Mouse (Mus musculus) yolk sac, embryonic 10.5 days (tissue): ENCODE measurements at regions not wholly inside any gene's neighbourhood (a gene's known extent, or its start where the extent isn't known, plus 50 kb on each side); places are given as distances from the start of the nearest gene placed in this dataset.
A peak's percentile ranks its signal among the peaks of the same experiment; 100 is the strongest.

Experiments used
- DNase-seq: peaks from one replicate; pipeline ENCODE4 v3.0.0-alpha.2; 2017; ENCODE audit warnings: low spot score

DNA sequence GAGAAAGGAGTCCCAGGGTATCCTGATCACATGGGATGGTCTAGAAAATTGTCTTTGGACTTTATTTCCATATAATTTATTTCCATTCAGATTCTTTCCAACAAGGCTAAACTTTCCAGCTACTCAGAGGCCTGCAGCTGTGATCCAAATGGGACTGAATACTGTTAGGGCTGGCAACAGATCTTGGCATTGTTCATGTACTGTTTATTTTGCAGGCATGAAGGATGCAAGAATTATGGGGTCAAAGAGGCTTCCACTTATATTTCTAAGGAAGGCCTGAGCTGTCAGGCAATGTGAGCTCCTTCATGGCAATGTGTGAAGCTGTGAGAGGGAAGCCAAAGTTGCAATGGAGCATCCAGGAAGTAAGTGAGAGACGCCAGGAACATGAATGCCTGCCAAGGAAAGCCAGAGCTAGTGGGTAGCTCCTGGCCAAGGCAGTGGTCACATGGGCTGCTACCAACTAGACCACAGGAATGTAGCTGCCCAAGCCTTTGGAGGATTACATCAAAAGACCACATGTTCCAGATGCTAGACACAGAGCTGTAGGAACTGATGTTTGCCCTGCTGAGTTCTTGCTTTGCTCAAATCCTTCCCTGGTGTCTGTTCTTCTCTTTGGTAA lies 261.8 kb upstream of the Sox11 start:
- no peak for DNase-seq

GRCm38 (mm10) chr12:27599149-27599548 lies 256.8 kb upstream of the Sox11 start:
- peak; percentile 36 for DNase-seq

- no peak for DNase-seq
Observed at GRCm38 (mm10) chr12:27597878-27598277, 255.5 kb upstream of the Sox11 start.

- DNase-seq, result no peak
Observed at GRCm38 (mm10) chr12:27597322-27597721, 254.9 kb upstream of the Sox11 start.

DNA sequence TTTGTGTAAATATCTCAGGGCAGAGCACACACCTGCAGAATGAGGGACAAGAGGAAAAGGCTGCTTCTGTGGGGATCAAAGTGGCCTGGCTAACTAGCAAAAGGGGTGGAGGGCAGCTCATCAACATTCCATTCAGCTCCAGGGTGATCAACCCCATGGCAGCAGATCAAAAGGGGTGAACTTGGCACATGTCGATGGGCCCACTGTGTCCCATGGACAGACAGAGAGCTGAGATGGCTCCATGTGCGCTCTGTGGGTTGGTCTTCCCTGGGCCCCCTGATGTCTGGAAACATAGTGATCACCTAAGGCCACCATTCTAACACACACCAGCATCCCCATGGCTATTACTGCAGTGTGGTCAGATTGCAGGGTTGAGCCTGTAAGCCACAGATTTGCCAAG lies 253.2 kb upstream of the Sox11 start:
- no peak for DNase-seq

GRCm38 (mm10) chr12:27593436-27593835 lies 251.1 kb upstream of the Sox11 start:
- no peak for DNase-seq

DNA sequence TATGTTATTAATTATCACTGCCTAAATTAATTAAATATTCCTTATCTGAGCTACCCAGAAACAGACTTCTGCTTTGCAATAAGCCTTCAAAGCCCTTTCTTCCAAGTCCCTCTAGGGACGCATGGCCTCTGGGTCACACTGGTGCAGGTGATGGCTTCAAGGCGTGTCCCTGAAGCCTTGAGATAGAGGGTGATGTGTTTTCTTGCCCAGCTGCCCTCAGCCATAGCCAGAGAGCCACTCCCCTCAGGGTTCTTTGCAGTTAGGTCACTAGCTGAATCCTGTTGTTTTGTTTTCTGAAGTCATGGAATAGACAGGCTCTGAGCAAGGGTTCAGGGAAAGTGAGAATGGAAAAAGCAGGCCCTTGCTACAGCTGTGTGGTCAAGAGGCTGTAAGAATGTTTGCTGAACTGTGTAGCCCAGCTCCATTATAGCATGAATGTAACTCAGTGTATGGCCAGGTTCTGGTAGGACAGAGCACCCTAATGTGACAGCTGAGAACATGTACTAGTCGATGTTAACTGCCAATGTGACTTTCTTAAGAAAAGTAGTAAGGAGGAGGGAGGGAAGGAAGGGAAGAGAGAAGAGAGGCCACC lies 233.8 kb upstream of the Sox11 start:
- DNase-seq, result no peak

DNA sequence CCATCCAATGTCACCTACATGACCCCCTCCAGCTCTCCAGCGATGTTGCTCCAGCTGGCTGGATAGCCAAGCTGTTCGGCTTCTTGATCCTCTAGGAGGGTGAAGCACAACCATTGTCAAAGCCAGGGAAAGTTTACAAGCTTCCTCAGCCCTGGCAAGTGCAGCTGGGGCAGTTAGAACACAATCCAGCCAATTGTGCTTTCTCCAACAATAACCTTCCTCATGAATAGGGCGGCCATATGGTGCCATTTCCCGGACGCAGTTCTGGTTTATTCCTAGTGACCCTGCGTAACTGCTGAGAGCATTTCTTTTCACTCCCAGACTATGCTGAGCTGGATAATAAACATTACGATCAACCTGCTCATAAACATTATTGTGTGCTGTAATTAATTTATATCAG lies 233.3 kb upstream of the Sox11 start:
- no peak for DNase-seq

DNA sequence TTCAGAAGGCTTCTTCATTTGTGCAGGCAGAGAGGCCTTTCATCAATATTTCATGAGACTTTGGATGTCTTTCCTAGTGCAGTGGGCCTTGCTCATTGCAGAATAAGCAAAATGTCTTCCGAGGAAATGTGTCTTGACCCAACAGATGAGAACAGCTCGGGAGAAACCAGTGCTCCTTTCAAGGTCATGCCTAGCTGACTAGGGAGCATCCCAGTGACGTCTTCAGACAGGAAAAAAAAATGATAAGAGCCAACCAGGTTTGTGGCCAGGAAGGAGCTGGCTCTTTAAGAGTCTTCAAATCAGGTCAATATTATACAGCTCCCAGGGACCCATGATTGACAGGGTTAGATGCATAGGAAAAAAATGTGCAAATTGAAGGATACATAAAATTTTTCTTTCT lies 224.9 kb upstream of the Sox11 start:
- DNase-seq, result no peak

- no peak for DNase-seq
Observed at GRCm38 (mm10) chr12:27565965-27566507, 223.7 kb upstream of the Sox11 start.

GRCm38 (mm10) chr12:27564641-27565306 lies 222.4 kb upstream of the Sox11 start:
- DNase-seq, result no peak

GRCm38 (mm10) chr12:27563900-27564299 lies 221.5 kb upstream of the Sox11 start:
- no peak for DNase-seq

DNA sequence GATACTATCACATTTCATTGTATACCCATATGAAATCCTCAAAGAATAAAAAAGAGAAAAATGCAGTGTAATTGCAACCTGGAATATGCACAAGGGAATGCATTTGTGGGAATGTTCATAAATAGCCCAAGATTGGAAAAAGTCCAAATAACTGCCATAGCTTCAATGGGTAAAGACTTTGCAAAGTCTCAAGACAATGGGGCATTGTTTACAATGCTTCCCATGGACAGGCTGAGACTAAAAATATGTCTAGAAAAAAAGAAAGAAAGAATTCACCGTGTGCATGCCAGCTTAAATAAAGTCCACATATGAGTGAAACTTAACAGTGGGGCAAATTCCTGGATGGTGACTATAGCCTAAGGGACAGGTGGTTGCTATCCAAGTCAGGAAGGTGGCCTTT lies 210.4 kb upstream of the Sox11 start:
- no peak for DNase-seq

DNA sequence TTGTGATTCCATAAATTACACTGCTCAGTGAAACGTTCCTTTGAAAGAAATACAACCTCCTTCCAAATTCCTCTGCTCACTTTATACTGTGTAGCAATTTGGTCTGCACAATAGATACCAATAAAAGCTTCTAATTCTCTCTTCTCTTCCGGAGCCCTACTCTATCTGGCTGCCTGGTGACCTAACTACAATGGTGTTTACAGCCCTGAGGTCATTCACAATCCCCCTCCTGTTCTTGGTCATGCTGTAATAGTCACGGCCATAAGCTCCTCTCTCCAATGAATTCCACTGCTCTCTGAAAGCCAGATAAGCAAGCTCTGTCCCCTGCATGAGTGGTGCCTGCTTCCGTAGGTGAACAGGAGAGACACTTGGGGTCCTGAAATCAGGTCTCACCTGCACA lies 195.8 kb upstream of the Sox11 start:
- no peak for DNase-seq

DNA sequence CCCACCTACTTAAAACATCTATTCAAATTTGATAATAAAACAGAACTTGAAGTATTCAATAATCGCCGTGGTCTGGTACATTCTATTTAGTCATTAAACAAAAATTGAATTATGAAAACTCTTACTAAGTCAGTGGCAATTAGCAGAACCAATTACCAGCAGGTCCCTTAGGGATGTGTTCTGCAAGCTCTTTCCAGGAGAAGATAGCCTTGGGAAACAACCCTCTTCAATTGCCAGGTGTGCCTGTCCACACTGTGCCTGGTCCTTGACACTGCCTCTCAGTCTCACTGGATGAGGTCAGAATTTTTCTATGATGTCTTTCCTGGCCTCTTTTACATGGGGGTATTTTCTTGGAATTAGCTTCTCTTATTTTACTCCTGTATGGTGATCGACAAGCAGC lies 195.1 kb upstream of the Sox11 start:
- no peak for DNase-seq

GRCm38 (mm10) chr12:27537017-27537416 lies 194.6 kb upstream of the Sox11 start:
- DNase-seq, result no peak

- no peak for DNase-seq
Observed at GRCm38 (mm10) chr12:27525604-27526003, 183.2 kb upstream of the Sox11 start.

- DNase-seq, result no peak
Observed at GRCm38 (mm10) chr12:27513253-27513652, 170.9 kb upstream of the Sox11 start.

DNA sequence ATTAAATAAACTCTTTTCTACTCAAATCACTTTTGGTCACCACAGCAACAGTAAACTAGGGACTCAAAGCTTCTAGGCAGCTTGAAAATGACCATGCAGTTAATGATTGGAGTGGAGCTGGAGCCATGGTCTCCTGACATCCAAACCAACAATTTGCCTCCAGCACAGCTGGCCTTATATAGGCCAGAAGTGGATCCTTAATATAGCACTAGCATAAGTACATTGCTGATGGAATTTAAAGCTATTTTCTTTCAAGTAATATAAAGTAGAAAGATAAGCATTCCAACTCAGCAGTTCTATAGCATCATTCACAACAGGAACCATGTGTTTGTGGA lies 165.8 kb upstream of the Sox11 start:
- DNase-seq, result no peak

DNA sequence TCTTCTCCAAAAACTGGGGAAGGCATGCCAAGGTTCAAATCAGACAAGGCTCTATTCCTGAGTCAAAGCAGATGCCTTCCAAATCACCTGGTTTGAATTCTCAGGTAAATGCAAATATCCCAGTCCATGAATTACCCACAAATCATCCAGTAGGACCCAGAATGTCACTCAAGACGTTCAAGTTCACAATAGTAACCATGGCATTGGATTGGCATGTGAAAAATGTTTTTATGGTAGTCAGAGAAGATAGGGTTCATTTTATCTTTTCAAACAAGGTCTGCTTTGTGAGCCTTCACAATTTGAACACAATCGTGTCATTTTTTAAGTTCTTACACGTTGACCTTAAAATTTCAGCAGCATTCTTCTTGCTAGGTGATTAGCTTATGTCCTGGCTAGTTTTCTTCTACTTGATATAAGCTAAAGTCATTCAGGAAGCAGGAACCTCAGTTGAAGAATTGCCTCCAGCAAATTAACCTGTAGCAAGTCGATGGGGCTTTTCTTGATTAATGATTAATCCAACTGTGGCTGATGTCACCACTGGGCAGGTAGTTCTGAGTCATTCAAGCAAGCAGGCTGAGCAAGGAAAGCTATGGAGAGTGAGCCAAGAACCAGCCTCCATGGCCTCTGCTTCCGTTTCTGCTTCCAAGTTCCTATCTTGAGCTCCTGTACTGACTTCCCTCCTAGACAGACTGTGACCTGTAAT lies 165.3 kb upstream of the Sox11 start:
- DNase-seq, result peak; percentile 68

- DNase-seq, result no peak
Observed at GRCm38 (mm10) chr12:27502716-27503486, 160.5 kb upstream of the Sox11 start.

- DNase-seq, result peak; percentile 38
Observed at GRCm38 (mm10) chr12:27500516-27500915, 158.1 kb upstream of the Sox11 start.
